Mouse (Mus musculus) ES-E14 (cell line): ENCODE data around the gene Fcgr4. TPM values are rescaled to one million over a fixed set of nuclear protein-coding genes. Genes with fewer than 3 reads are reported as not detected.
"Not testable (repeated sequence)": the region's sequence is repeated elsewhere in the genome, so short reads cannot be mapped to it uniquely, and the experiment has no call there.

Source experiments
- DNase-seq: peaks from one replicate; pipeline ENCODE4 v3.0.0-alpha.2; 2013; ENCODE audit warnings: low read depth, low spot score
- H3K27ac ChIP-seq: 2 replicates; pipeline ENCODE4 v1.5.1; 2012; ENCODE audit warnings: low read depth, mild to moderate bottlenecking, low read length, moderate library complexity, mixed read lengths; ENCODE audit not compliant: poor library complexity, insufficient read depth, severe bottlenecking
- H3K36me3 ChIP-seq: 2 replicates; pipeline ENCODE4 v1.6.1; 2012; ENCODE audit warnings: mild to moderate bottlenecking, low read length, moderate library complexity, mixed read lengths; ENCODE audit not compliant: control insufficient read depth, poor library complexity, insufficient read depth, severe bottlenecking
- H3K4me1 ChIP-seq, 2 experiments: fragments of 150-350 bp in 1 of 2; sonication (generic) in 1 of 2; 2 replicates each; pipeline ENCODE4 v1.6.1; 2012; ENCODE audit warnings: low read length in 2 of 2, mild to moderate bottlenecking in 1 of 2, mixed read lengths in 1 of 2; ENCODE audit not compliant: control insufficient read depth in 2 of 2, insufficient read depth in 2 of 2, poor library complexity in 1 of 2
- H3K4me3 ChIP-seq, 2 experiments: fragments of 150-350 bp in 1 of 2; sonication (generic) in 1 of 2; 2 replicates each; pipeline ENCODE4 v1.5.1; 2012; ENCODE audit warnings: low read length in 2 of 2, low read depth in 1 of 2, mild to moderate bottlenecking in 1 of 2, mixed read lengths in 1 of 2; ENCODE audit not compliant: insufficient read depth in 1 of 2, poor library complexity in 1 of 2, severe bottlenecking in 1 of 2
- H3K9ac ChIP-seq: 2 replicates; pipeline ENCODE4 v1.6.1; 2012; ENCODE audit warnings: low read depth, mild to moderate bottlenecking, low read length, mixed read lengths; ENCODE audit not compliant: poor library complexity, insufficient read depth, severe bottlenecking
- H3K9me3 ChIP-seq: fragments of 150-350 bp; sonication (generic); 2 replicates; pipeline ENCODE4 v1.6.1; 2012; ENCODE audit warnings: low read depth, mild to moderate bottlenecking, low read length; ENCODE audit not compliant: control insufficient read depth, insufficient read depth
- CHD2 ChIP-seq: IDR thresholded peaks from 2 replicates; pipeline ENCODE4 v1.6.1; 2014; ENCODE audit warnings: mild to moderate bottlenecking, low read depth, low read length, inconsistent platforms
- HCFC1 ChIP-seq: IDR thresholded peaks from 2 replicates; pipeline ENCODE4 v1.6.1; 2012; ENCODE audit warnings: low read length, inconsistent platforms, borderline replicate concordance; ENCODE audit not compliant: insufficient read depth
- MAFK ChIP-seq: IDR thresholded peaks from 2 replicates; pipeline ENCODE4 v1.6.1; 2014; ENCODE audit warnings: mild to moderate bottlenecking, low read depth, low read length, inconsistent platforms; ENCODE audit not compliant: insufficient read depth
- ZC3H11A ChIP-seq: IDR thresholded peaks from 2 replicates; pipeline ENCODE4 v1.6.1; 2012; ENCODE audit warnings: low read depth, mild to moderate bottlenecking, inconsistent platforms, low read length, borderline replicate concordance
- ZNF384 ChIP-seq: IDR thresholded peaks from 2 replicates; pipeline ENCODE4 v1.6.1; 2012; ENCODE audit warnings: low read depth, low read length, inconsistent platforms
- in situ Hi-C, 2 experiments: fragments of 600-800 bp; cut with MboI; formaldehyde crosslinking; loops; one replicate each; pipeline ENCODE4 v1.15.1; 2025; ENCODE audit warnings: low sequenced_read_pairs in 2 of 2, inconsistent platforms in 1 of 2; ENCODE audit not compliant: unreplicated experiment in 2 of 2
- total RNA-seq: library from RNA; depleted of rRNA; stranded (reverse); fragments of 300-350 nt; gene quantifications from 2 replicates; pipeline ENCODE4 v1.2.3, GENCODE M21; 2012

The Fcgr4 gene
- total RNA-seq, 1 experiment = 0.49 TPM

DNA sequence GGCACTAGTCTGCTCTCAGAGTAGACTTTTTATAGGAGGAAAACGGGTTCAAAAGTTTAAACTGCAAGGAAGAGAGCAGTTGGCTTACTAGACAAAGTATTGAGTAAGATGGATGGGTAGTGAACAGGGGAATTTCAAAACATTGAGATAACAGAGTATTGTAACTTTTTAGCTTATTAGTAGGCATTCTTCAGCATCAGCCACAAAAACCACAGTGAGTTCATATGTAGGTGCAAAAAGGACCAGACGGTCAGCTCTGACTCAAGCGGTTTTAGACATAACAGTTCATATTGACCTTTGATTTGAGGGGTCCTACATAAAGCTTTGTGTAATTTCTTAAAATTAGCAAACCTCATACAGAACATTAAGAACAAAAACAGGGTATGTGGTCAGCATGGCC, 42.8 kb downstream of the Fcgr4 start:
- no peak for TF ChIP-seq MAFK
- no peak for TF ChIP-seq ZC3H11A
- no peak for TF ChIP-seq HCFC1
- no peak for TF ChIP-seq CHD2
- no peak for TF ChIP-seq ZNF384
- no peak overlapping the region for H3K9ac ChIP-seq
- no peaks in the 10 kb centered on the region for H3K4me1 ChIP-seq
- in situ Hi-C loops = no loop called here
- H3K4me3 ChIP-seq = no peak overlapping the region
- H3K9me3 ChIP-seq = no peaks in the 10 kb centered on the region
- H3K36me3 ChIP-seq = no peaks in the 10 kb centered on the region
- no peak for DNase-seq
- H3K27ac ChIP-seq = no peak overlapping the region

DNA sequence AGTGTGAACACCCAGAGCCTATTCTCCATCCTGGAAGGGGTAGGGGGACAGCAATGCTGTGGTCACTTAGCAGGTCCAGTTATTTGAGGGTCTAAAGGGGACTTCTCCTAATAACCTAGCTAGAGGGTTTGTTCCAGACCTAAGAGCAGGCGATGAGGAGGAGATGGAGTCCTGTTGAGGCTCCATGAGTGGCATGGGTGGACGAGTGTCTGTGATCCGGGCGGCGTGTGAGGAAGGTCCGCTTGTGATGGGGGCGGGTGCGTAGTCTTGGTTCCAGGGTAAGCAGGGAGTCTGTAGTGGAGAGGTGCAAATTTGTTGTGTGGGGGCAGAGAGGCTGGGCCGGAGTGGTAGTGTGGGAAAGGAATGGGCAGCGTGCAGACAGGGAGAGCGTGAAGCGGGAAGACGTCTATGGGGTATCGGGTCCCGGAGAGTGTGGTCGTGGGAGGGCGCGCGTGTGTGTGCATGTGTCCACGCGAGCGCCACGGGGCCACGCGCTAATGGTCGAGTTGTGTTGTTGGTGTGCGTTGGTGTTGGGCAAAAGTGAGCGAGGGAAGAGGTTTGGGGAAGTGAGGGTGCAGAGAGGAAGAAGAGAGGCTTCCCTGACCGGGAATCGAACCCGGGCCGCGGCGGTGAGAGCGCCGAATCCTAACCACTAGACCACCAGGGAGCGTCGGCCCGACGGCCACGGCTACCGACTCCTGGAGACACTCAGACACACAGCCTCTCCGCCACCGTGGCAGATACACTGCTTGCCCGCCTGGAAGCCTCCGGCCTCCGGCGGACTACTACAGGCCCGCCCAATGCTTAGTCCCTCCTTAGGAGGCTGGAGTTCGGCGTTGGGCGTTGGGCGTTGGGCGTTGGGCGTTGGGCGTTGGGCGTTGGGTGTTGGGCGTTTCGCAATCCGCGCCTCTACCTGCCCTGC, 45.1 kb downstream of the Fcgr4 start:
- H3K9me3 ChIP-seq, H3K27ac ChIP-seq, DNase-seq, H3K36me3 ChIP-seq, in situ Hi-C loops, H3K4me1 ChIP-seq: not testable (repeated sequence)
- peak overlapping the region; percentile 20 to 44 for H3K4me3 ChIP-seq
- H3K9ac ChIP-seq = peak overlapping the region; percentile 2; the same call in 1 of the 2 replicates

DNA sequence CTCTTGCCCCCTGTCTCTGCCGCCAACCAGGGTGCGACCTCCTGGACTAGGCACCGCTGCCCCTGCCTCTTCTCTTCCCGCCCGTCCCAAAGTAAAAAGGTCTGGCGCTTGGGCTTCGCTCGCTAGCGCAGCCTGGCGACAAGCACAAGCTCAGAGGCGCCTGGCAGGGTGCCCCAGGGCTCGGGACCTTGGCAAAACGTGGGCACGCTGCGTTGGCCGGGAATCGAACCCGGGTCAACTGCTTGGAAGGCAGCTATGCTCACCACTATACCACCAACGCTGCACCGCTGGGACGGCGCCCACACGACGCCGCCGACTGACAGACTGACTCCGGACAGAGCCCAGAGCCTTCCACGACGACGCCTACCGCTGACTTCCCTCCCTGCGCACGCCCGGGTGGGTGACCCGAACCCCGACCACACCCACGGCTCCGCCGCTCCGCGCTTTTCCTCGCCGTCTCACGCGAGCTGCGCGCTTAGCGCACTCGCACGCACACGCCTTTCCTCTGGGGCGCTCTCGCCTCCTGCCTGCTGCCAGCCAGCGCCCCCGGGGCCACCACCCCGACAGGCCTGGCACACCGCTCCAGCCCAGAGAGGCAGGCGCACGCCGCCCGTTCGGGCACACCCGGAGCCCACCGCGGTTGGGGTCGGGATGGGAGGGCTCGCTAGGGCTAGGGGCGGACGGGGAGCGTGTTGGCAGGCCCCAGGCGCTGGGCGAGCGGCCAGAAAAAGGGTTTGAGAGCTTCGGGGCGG, 45.9 kb downstream of the Fcgr4 start, which contains the start of gene Fcgr3:
Gene Fcgr3 (minus strand): TSS at position 445 of the 752 bp plus-strand sequence.
- peak within 1 kb of the TSS; percentile 20 to 44 for H3K4me3 ChIP-seq
- DNase-seq = peak; percentile 90
- H3K27ac ChIP-seq, H3K4me1 ChIP-seq, H3K9me3 ChIP-seq, H3K36me3 ChIP-seq, in situ Hi-C loops: not testable (repeated sequence)
- peak within 1 kb of the TSS; percentile 2; the same call in 1 of the 2 replicates for H3K9ac ChIP-seq

DNA sequence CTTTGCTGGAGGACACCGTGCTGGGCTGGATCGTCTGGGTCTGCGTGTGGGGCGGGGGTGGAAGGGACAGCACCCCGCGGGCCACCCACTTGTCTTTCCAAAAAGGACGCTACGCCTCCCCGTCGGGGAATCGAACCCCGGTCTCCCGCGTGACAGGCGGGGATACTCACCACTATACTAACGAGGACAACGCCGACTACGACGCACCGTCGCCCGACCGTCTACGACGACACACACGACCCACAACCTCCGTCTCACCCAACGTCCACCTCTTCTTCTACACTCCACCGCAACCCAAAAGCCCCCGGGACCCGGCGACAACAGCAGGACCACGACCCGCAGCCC, 46.5 kb downstream of the Fcgr4 start:
- DNase-seq, H3K9ac ChIP-seq, in situ Hi-C loops, H3K4me1 ChIP-seq, H3K36me3 ChIP-seq, H3K27ac ChIP-seq, H3K9me3 ChIP-seq, H3K4me3 ChIP-seq: not testable (repeated sequence)

DNA sequence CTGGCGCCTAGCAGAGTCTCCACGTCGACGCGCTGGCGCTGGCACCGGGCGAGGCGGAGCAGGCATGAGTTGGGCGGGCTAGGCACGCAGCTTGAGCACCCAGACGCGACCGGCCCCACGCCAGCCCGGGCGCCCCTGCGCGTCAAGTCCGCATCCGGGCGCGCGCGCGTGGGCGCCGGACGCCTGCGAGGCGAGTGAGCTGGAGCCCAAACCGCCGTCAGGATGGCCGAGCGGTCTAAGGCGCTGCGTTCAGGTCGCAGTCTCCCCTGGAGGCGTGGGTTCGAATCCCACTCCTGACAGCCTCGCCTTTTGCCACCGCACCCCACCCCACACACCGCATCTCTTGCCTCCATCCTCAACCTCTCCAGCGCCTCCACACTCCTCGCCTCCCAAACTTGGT, 47.0 kb downstream of the Fcgr4 start:
- DNase-seq, H3K9ac ChIP-seq, H3K36me3 ChIP-seq, H3K27ac ChIP-seq, H3K4me1 ChIP-seq, in situ Hi-C loops, H3K9me3 ChIP-seq: not testable (repeated sequence)
- H3K4me3 ChIP-seq = peak overlapping the region in 1 of 2 experiments; percentile 35; a peak in 2 of 4 replicates

DNA sequence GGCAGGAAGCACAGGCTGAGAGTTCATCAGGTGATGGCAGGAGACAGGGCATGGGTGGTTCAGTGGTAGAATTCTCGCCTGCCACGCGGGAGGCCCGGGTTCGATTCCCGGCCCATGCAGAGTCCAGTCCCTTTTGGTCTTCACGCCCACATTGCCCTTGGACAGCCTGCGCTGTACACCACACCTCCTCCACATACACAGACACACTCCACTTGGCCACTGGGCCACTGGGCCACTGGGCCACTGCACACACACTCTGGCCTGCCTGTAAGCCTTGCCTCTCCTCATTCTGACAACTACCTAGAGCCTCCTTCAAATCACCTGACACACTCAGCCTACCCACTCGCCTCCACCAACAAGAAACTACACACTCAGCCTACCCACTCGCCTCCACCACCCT, 47.9 kb downstream of the Fcgr4 start:
- H3K4me1 ChIP-seq = not testable (repeated sequence)

DNA sequence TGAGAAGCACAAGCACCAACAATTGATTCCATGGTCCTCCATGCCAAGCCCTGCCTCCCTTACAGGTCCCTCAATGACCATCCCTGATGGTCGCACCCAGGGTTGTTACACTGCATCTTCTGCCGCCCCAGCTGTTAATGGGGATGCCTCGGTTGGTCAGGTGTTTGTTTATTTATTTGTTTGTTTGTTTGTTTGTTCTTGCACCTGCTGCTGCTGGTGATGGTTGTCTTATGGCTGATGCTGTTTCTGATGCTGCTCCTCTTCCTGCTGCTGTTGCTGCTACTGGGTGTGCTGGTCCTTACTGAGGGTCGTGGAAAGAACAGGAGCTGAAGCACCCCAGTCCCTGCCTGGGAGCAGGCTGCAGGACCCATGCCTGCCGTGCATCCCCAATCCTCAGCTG, 49.2 kb downstream of the Fcgr4 start:
- H3K9me3 ChIP-seq, in situ Hi-C loops, H3K27ac ChIP-seq, H3K9ac ChIP-seq, H3K36me3 ChIP-seq, DNase-seq, H3K4me3 ChIP-seq, H3K4me1 ChIP-seq: not testable (repeated sequence)

More for the DNA sequence above, 47.9 kb downstream of the Fcgr4 start:
- H3K27ac ChIP-seq, H3K4me3 ChIP-seq, H3K9ac ChIP-seq, in situ Hi-C loops, DNase-seq, H3K36me3 ChIP-seq, H3K9me3 ChIP-seq: not testable (repeated sequence)
